Mouse (Mus musculus): ENCODE measurements around the gene Tyk2. TPM values are rescaled to one million over a fixed set of nuclear protein-coding genes. Genes with fewer than 3 reads are reported as not detected.

The Tyk2 gene
- polyA plus RNA-seq, 1 experiment from 2014 or later: 15.3 TPM

Other genes with a start within 250 kb of the Tyk2 start
- gene Ppan, start 243.1 kb downstream of the Tyk2 start, polyA plus RNA-seq (2016; fragmentation: Nextera tagmentation; extraction: Ambion mirVana): 80.1 and 87.3 TPM in 2 replicates
- gene Eif3g, start 232.6 kb downstream of the Tyk2 start, polyA plus RNA-seq (2016; fragmentation: Nextera tagmentation; extraction: Ambion mirVana): 406 and 412 TPM in 2 replicates
- 104 and 150 TPM in 2 replicates for gene Dnmt1, start 171.4 kb downstream of the Tyk2 start, polyA plus RNA-seq (2016; fragmentation: Nextera tagmentation; extraction: Ambion mirVana)
- gene S1pr2, start 154.5 kb downstream of the Tyk2 start, polyA plus RNA-seq (2016; fragmentation: Nextera tagmentation; extraction: Ambion mirVana): 24.2 and 25.2 TPM in 2 replicates
- gene Mrpl4, start 128.5 kb downstream of the Tyk2 start, polyA plus RNA-seq (2016; fragmentation: Nextera tagmentation; extraction: Ambion mirVana): 136 and 150 TPM in 2 replicates
- gene Icam1, start 115.3 kb downstream of the Tyk2 start, polyA plus RNA-seq (2016; fragmentation: Nextera tagmentation; extraction: Ambion mirVana): 5.1 and 5.8 TPM in 2 replicates
- 5.9 and 6.0 TPM in 2 replicates for gene Icam4, start 101.9 kb downstream of the Tyk2 start, polyA plus RNA-seq (2016; fragmentation: Nextera tagmentation; extraction: Ambion mirVana)
- gene Icam5, start 99.2 kb downstream of the Tyk2 start, polyA plus RNA-seq (2016; fragmentation: Nextera tagmentation; extraction: Ambion mirVana): 0.07 TPM in 1 of 2 replicates, not detected in the other
- gene Zglp1, start 64.2 kb downstream of the Tyk2 start, polyA plus RNA-seq (2016; fragmentation: Nextera tagmentation; extraction: Ambion mirVana): 1.0 TPM in 2 replicates
- 1.0 and 1.4 TPM in 2 replicates for gene Gm49373, start 58.1 kb downstream of the Tyk2 start, polyA plus RNA-seq (2016; fragmentation: Nextera tagmentation; extraction: Ambion mirVana)
- 64.4 and 66.3 TPM in 2 replicates for gene Fdx1l, start 57.6 kb downstream of the Tyk2 start, polyA plus RNA-seq (2016; fragmentation: Nextera tagmentation; extraction: Ambion mirVana)
- 2.9 and 3.7 TPM in 2 replicates for gene Gm38431, start 39.2 kb downstream of the Tyk2 start, polyA plus RNA-seq (2016; fragmentation: Nextera tagmentation; extraction: Ambion mirVana)
- gene Raver1, start 39.2 kb downstream of the Tyk2 start, polyA plus RNA-seq (2016; fragmentation: Nextera tagmentation; extraction: Ambion mirVana): 94.3 and 103 TPM in 2 replicates
- gene Cdc37, start 18.7 kb upstream of the Tyk2 start, polyA plus RNA-seq (2016; fragmentation: Nextera tagmentation; extraction: Ambion mirVana): 333 and 374 TPM in 2 replicates
- 3.7 and 6.5 TPM in 2 replicates for gene Pde4a, start 34.5 kb upstream of the Tyk2 start, polyA plus RNA-seq (2016; fragmentation: Nextera tagmentation; extraction: Ambion mirVana)
- 46.5 and 50.0 TPM in 2 replicates for gene Keap1, start 108.1 kb upstream of the Tyk2 start, polyA plus RNA-seq (2016; fragmentation: Nextera tagmentation; extraction: Ambion mirVana)
- gene S1pr5, start 117.2 kb upstream of the Tyk2 start, polyA plus RNA-seq (2016; fragmentation: Nextera tagmentation; extraction: Ambion mirVana): 0.20 and 0.35 TPM in 2 replicates
- 52.3 and 59.4 TPM in 2 replicates for gene Atg4d, start 134.1 kb upstream of the Tyk2 start, polyA plus RNA-seq (2016; fragmentation: Nextera tagmentation; extraction: Ambion mirVana)
- 17.6 and 19.4 TPM in 2 replicates for gene Kri1, start 156.7 kb upstream of the Tyk2 start, polyA plus RNA-seq (2016; fragmentation: Nextera tagmentation; extraction: Ambion mirVana)
- 58.4 and 73.5 TPM in 2 replicates for gene Cdkn2d, start 160.2 kb upstream of the Tyk2 start, polyA plus RNA-seq (2016; fragmentation: Nextera tagmentation; extraction: Ambion mirVana)
- 4.8 and 14.6 TPM in 2 replicates for gene Ap1m2, start 181.1 kb upstream of the Tyk2 start, polyA plus RNA-seq (2016; fragmentation: Nextera tagmentation; extraction: Ambion mirVana)
- gene Slc44a2, start 189.5 kb upstream of the Tyk2 start, polyA plus RNA-seq (2016; fragmentation: Nextera tagmentation; extraction: Ambion mirVana): 68.7 and 75.7 TPM in 2 replicates
- 270 and 300 TPM in 2 replicates for gene Ilf3, start 236.6 kb upstream of the Tyk2 start, polyA plus RNA-seq (2016; fragmentation: Nextera tagmentation; extraction: Ambion mirVana)